Mouse (Mus musculus) CD4-positive, CD25-positive, alpha-beta regulatory T cell, adult 2 months (primary cell): ENCODE data around the gene Sult6b2.

Experiments
- DNase-seq: peaks from one replicate; pipeline ENCODE4 v3.0.0-alpha.2; 2012; ENCODE audit warnings: low read depth, low spot score

Sult6b2 gene

DNA sequence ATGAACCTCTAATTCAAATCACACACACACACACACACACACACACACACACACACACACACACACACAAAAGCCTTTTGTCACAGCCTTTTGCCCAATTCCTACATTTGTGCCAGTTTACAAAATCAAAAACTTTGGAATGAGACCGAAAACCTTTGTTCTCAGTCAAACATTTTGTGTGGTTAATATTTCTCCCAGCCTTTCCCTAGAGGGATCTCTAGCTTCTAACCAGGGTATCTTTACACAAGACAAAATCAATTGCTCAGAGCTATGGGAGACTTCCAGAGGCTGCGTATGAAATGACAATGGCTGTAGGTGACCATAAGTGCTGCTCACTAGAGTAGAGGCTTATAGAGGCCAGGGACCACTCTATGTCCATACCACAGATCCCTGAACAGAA is 66.1 kb downstream of the Sult6b2 start:
- no peak for DNase-seq

DNA sequence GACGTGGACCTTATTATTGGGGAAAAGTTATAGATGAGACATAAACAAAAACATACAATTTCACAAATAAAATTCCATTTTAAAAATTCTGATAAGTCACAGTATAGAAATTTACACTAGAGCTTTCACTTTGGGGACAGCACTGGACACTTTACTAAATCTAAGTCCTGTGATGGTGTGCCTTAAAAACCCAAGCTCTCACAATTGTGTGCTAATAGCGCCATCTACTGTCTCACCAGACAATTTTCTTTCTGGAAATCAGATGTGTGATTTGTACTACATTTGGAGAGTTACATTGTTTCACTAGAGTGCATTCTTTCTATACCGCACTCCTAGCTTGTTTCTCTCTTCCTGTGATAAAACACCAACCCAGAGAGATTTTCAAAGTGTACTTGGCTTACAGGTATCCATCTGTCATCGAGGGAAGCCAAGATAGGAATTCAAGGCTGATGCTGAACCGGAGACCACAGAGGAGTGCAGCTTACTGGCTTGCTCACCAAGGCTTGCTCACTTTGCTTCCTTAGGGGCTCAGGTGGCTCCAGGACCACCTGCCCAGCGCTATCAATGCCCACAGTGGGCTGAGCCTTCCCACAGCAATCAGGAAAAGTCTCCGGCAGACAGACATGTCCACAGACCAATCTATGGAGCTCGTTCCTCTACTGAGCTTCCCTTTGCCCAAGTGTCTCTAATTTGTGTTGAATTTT is 68.8 kb downstream of the Sult6b2 start:
- peak; percentile 65 for DNase-seq
